Mouse (Mus musculus) stomach, embryonic 16.5 days (tissue): ENCODE results near the gene Layn. TPM values are rescaled to one million over a fixed set of nuclear protein-coding genes. Genes with fewer than 3 reads are reported as not detected.

Experiments used
- ATAC-seq: fragments of 200-750 bp; cut with Nextera tagmentation; 2 replicates; pipeline ENCODE4 v1.8.0; 2017; ENCODE audit warnings: moderate number of reproducible peaks, moderate TSS enrichment; ENCODE audit not compliant: insufficient read depth, low FRiP score
- H3K27ac ChIP-seq: fragments of 300-500 bp; sonication (generic); 2 replicates; pipeline ENCODE4 v1.5.1; 2014; ENCODE audit warnings: low read length
- H3K27me3 ChIP-seq: fragments of 300-500 bp; sonication (generic); 2 replicates; pipeline ENCODE4 v1.6.1; 2014; ENCODE audit warnings: low read length, control low read depth, mixed read lengths; ENCODE audit not compliant: control insufficient read depth, insufficient read depth
- H3K36me3 ChIP-seq: fragments of 300-500 bp; sonication (generic); 2 replicates; pipeline ENCODE4 v1.6.1; 2014; ENCODE audit warnings: low read length; ENCODE audit not compliant: control insufficient read depth, insufficient read depth
- H3K4me1 ChIP-seq: fragments of 300-500 bp; sonication (generic); 2 replicates; pipeline ENCODE4 v1.6.1; 2014; ENCODE audit warnings: low read length, control low read depth, mixed read lengths; ENCODE audit not compliant: control insufficient read depth, insufficient read depth
- H3K4me2 ChIP-seq: fragments of 300-500 bp; sonication (generic); 2 replicates; pipeline ENCODE4 v1.6.1; 2014; ENCODE audit warnings: low read depth, low read length, mixed read lengths
- H3K4me3 ChIP-seq: fragments of 300-500 bp; sonication (generic); replicated peaks from 2 replicates; pipeline ENCODE4 v1.5.1; 2014; ENCODE audit warnings: mild to moderate bottlenecking, low read length
- H3K9ac ChIP-seq: fragments of 300-500 bp; sonication (generic); 2 replicates; pipeline ENCODE4 v1.6.1; 2014; ENCODE audit warnings: low read length
- H3K9me3 ChIP-seq: fragments of 300-500 bp; sonication (generic); replicated peaks from 2 replicates; pipeline ENCODE4 v1.6.1; 2016; ENCODE audit warnings: low read length, control low read depth; ENCODE audit not compliant: control insufficient read depth
- WGBS: fragments of 180-500 bp; shearing (Covaris S2); extraction: QIAGEN DNeasy Blood & Tissue Kit; methylation state at CpG from one replicate; pipeline ENCODE4 v1.1.7; 2014; 5-methylcytosine and 5-hydroxymethylcytosine counted together
- polyA plus RNA-seq: library from polyadenylated mRNA; unstranded; fragments of >200 nt; fragmentation: Nextera tagmentation; extraction: Ambion mirVana; gene quantifications from 2 replicates; pipeline ENCODE4 v1.2.1, GENCODE M21; 2015

The Layn gene
- polyA plus RNA-seq, 1 experiment from 2014 or later: 4.7 TPM

GRCm38 (mm10) chr9:51042136-51042535, 34.8 kb downstream of the Layn start:
- H3K27me3 ChIP-seq: no peaks in the 10 kb centered on the region
- no peaks in the 10 kb centered on the region for H3K4me1 ChIP-seq
- 75% methylated on average over 6 of the region's 6 CpGs for WGBS
- H3K4me3 ChIP-seq: no peak overlapping the region
- H3K9ac ChIP-seq: no peak overlapping the region
- no peak overlapping the region for H3K4me2 ChIP-seq
- no peak overlapping the region for H3K27ac ChIP-seq
- ATAC-seq: no peak
- H3K9me3 ChIP-seq: no peaks in the 10 kb centered on the region
- H3K36me3 ChIP-seq: no peaks in the 10 kb centered on the region

- Histone ChIP-seq H3K4me3 (no peak overlapping the region), H3K36me3 (no peaks in the 10 kb centered on the region), H3K4me2 (no peak overlapping the region), H3K9me3 (no peaks in the 10 kb centered on the region), H3K27ac (no peak overlapping the region), H3K27me3 (no peaks in the 10 kb centered on the region), H3K4me1 (no peaks in the 10 kb centered on the region), H3K9ac (no peak overlapping the region)
- no peak for ATAC-seq
- WGBS: 80% methylated on average over 7 of the region's 7 CpGs
Observed at GRCm38 (mm10) chr9:51041491-51041980, 35.4 kb downstream of the Layn start.

- Histone ChIP-seq H3K9me3 (no peaks in the 10 kb centered on the region), H3K9ac (no peak overlapping the region), H3K4me2 (no peak overlapping the region), H3K27ac (no peak overlapping the region), H3K27me3 (no peaks in the 10 kb centered on the region), H3K36me3 (no peaks in the 10 kb centered on the region), H3K4me1 (0 out of 2 replicates have a peak, but pooled peaks cover 4% of the 10 kb centered on the region), H3K4me3 (no peak overlapping the region)
- WGBS: 64% methylated on average over 3 of the region's 3 CpGs
- no peak for ATAC-seq
Observed at GRCm38 (mm10) chr9:51032785-51033529, 43.9 kb downstream of the Layn start.

- no peak overlapping the region for H3K27ac ChIP-seq
- H3K36me3 ChIP-seq: no peaks in the 10 kb centered on the region
- no peak for ATAC-seq
- H3K4me3 ChIP-seq: no peak overlapping the region
- no peak overlapping the region for H3K4me2 ChIP-seq
- H3K4me1 ChIP-seq: 0 out of 2 replicates have a peak, but pooled peaks cover 4% of the 10 kb centered on the region
- H3K9me3 ChIP-seq: no peaks in the 10 kb centered on the region
- WGBS: 72% methylated on average over 8 of the region's 8 CpGs
- no peaks in the 10 kb centered on the region for H3K27me3 ChIP-seq
- no peak overlapping the region for H3K9ac ChIP-seq
Observed at GRCm38 (mm10) chr9:51032291-51032690, 44.6 kb downstream of the Layn start.

- 41% methylated on average over 6 of the region's 6 CpGs for WGBS
- no peak for ATAC-seq
Observed at GRCm38 (mm10) chr9:51031603-51032002, 45.3 kb downstream of the Layn start.

GRCm38 (mm10) chr9:51030147-51030546, 46.7 kb downstream of the Layn start:
- H3K27ac ChIP-seq: no peak overlapping the region
- 15% methylated on average over 1 of the region's 1 CpGs for WGBS
- H3K36me3 ChIP-seq: no peaks in the 10 kb centered on the region
- H3K9me3 ChIP-seq: no peaks in the 10 kb centered on the region
- H3K4me1 ChIP-seq: 0 out of 2 replicates have a peak, but pooled peaks cover 4% of the 10 kb centered on the region
- no peak overlapping the region for H3K4me3 ChIP-seq
- no peak overlapping the region for H3K9ac ChIP-seq
- no peaks in the 10 kb centered on the region for H3K27me3 ChIP-seq
- no peak overlapping the region for H3K4me2 ChIP-seq
- no peak for ATAC-seq

More at GRCm38 (mm10) chr9:51031603-51032002, 45.3 kb downstream of the Layn start:
- no peak overlapping the region for H3K4me2 ChIP-seq
- no peak overlapping the region for H3K27ac ChIP-seq
- H3K4me3 ChIP-seq: no peak overlapping the region
- H3K4me1 ChIP-seq: 0 out of 2 replicates have a peak, but pooled peaks cover 4% of the 10 kb centered on the region
- H3K9me3 ChIP-seq: no peaks in the 10 kb centered on the region
- no peak overlapping the region for H3K9ac ChIP-seq
- H3K36me3 ChIP-seq: no peaks in the 10 kb centered on the region
- no peaks in the 10 kb centered on the region for H3K27me3 ChIP-seq

- H3K4me2 ChIP-seq: no peak overlapping the region
- H3K36me3 ChIP-seq: no peaks in the 10 kb centered on the region
- H3K27me3 ChIP-seq: no peaks in the 10 kb centered on the region
- H3K4me1 ChIP-seq: 0 out of 2 replicates have a peak, but pooled peaks cover 4% of the 10 kb centered on the region
- no peak overlapping the region for H3K4me3 ChIP-seq
- WGBS: 86% methylated on average over 1 of the region's 1 CpGs
- no peaks in the 10 kb centered on the region for H3K9me3 ChIP-seq
- ATAC-seq: no peak
- H3K9ac ChIP-seq: no peak overlapping the region
- H3K27ac ChIP-seq: no peak overlapping the region
Observed at GRCm38 (mm10) chr9:51026952-51027351, 49.9 kb downstream of the Layn start.

GRCm38 (mm10) chr9:51021123-51021795, 55.6 kb downstream of the Layn start:
- H3K9me3 ChIP-seq: no peaks in the 10 kb centered on the region
- H3K4me1 ChIP-seq: no peaks in the 10 kb centered on the region
- no peak overlapping the region for H3K9ac ChIP-seq
- ATAC-seq: no peak
- no peak overlapping the region for H3K27ac ChIP-seq
- no peaks in the 10 kb centered on the region for H3K36me3 ChIP-seq
- WGBS: 84% methylated on average over 4 of the region's 4 CpGs
- H3K4me3 ChIP-seq: no peak overlapping the region
- H3K27me3 ChIP-seq: no peaks in the 10 kb centered on the region
- H3K4me2 ChIP-seq: no peak overlapping the region

GRCm38 (mm10) chr9:51020351-51020750, 56.5 kb downstream of the Layn start:
- Histone ChIP-seq H3K4me3 (no peak overlapping the region), H3K4me2 (no peak overlapping the region), H3K36me3 (no peaks in the 10 kb centered on the region), H3K9ac (no peak overlapping the region), H3K9me3 (no peaks in the 10 kb centered on the region), H3K27ac (no peak overlapping the region), H3K27me3 (no peaks in the 10 kb centered on the region), H3K4me1 (no peaks in the 10 kb centered on the region)
- WGBS: 77% methylated on average over 3 of the region's 3 CpGs
- ATAC-seq: no peak
